Mouse (Mus musculus): ENCODE data around the gene Epn2.

GRCm38 (mm10) chr11:61618571-61618970 lies 39.1 kb upstream of the Epn2 start:
- TF ChIP-seq USF1 (IDR thresholded peaks at IDR 0.05; ENCODE audit: low read depth) = no peak
- TF ChIP-seq POLR2AphosphoS2 (IDR thresholded peaks at IDR 0.05; ENCODE audit: insufficient read length, low read depth) = no peak
- no peak for TF ChIP-seq POLR2A (IDR thresholded peaks at IDR 0.05; ENCODE audit: insufficient read length, low read depth)
- no peak for TF ChIP-seq SRF (IDR thresholded peaks at IDR 0.05; ENCODE audit: control insufficient read depth, insufficient read length, low read depth)
- TF ChIP-seq CEBPB (IDR thresholded peaks at IDR 0.05; ENCODE audit: insufficient read depth, poor library complexity, severe bottlenecking) = no peak
- no peak for TF ChIP-seq TCF12 (IDR thresholded peaks at IDR 0.05; ENCODE audit: insufficient read depth, poor library complexity, severe bottlenecking)
- TF ChIP-seq E2F4 (IDR thresholded peaks at IDR 0.05; ENCODE audit: insufficient read depth) = no peak
- no peak for TF ChIP-seq MYOG (IDR thresholded peaks at IDR 0.05; ENCODE audit: control insufficient read depth in 1 of 3, insufficient read depth in 1 of 3, insufficient read length in 2 of 3, low read depth in 2 of 3)
